Mouse (Mus musculus): Measurements from ENCODE around the gene Serpina1a.
"Not testable (repeated sequence)": the region's sequence is repeated elsewhere in the genome, so short reads cannot be mapped to it uniquely, and the experiment has no call there.

The Serpina1a gene

DNA sequence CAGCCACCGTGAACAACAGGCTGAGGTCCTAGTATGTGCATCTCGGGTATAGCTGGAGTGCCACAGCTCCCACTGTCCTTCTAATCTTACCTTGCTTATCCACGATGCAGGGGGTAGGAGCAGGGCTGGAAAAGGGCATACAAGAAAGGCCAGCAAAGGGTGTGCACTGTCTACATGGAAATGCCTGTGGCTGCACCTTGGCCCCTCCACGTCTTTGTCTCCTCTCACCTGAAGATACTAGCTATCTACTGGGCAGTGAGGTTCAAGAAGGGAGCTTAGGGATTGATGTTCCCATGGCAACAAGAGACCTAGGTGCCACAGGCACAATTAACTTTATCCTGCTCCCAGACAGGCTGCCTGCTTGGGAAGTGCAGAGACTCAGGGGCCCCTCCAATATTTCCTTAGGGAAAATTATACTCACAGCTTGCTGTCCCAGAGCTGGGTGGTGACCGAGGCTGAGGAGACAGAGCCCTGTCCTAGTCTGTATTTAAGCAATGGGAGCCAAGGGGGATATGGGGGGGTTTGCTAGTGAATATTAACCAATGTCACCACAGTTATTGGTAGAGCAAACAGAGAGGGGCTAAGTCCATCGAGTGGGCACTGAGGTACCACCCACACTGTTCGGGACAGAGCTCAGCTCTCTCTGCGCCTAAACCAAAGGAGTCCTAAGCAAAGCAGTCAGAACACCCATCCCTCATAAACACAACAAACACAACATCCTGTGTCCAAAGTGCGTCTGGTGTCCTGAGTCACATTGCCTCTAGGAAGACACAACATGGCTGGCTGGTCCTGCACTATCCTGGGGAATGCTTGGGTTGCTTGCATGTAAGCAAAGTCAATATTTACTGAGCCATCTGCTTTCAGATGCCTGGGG, at the start of gene Serpina1a:
Serpina1a (minus strand) TSS at position 462 of the 874 bp plus-strand sequence.
- in situ Hi-C loops (cut with MboI) = not testable (repeated sequence)

DNA sequence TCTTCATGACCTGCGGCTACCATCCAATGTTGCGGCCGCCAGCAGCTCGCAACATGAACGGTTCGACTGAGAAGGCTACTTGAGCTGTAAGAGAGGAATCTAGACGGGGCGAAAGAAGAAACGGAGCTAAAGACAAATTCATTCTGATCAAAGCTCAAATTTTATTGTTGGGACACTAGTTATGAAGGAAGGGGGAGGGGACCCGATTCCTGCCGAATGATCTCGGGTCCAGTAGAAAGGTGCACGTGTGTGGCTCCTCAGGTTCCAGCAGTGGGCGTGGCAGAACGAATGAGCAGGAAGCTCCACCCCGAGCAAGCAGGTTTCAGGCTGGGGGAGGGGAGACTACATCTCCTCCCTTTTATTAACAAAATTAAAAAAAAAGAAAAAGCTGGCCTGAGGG, 45.8 kb upstream of the Serpina1a start:
- in situ Hi-C loops (cut with MboI) = not testable (repeated sequence)

DNA sequence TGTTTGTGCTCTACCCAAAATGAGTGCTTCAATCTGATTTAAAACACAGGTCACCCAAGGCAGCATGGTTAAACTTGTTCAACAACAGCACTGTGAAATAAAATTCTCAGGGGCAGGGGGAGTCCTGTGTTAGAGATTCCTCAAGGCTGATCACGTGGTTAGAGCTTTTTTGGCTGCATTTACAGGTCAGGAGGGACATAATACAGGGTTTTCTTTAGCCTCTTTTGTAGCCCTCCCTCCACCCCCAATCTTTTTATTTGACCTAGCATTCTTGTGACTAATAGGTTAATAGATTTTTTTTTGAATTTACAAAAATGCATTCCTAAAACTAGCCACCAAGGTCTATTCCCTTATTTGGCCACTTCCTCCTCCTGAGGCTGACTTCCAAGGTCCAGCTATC, 44.4 kb upstream of the Serpina1a start:
- in situ Hi-C loops (cut with MboI) = not testable (repeated sequence)

DNA sequence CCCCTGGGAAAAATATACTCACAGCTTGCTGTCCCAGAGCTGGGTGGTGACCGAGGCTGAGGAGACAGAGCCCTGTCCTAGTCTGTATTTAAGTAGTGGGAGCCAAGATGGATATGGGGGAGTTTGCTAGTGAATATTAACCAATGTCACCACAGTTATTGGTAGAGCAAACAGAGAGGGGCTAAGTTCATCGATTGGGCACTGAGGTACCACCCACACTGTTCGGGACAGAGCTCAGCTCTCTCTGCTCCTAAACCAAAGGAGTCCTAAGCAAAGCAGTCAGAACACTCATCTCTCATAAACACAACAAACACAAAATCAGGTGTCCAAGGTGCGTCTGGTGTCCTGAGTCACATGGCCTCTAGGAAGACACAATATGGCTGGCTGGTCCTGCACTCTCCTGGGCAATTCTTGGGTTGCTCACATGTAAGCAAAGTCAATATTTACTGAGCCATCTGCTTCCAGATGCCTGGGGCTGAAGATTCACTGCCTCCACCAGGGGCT, 41.5 kb upstream of the Serpina1a start, which contains the start of gene Serpina1c:
Serpina1c (minus strand) TSS at position 51 of the 504 bp plus-strand sequence.
- in situ Hi-C loops (cut with MboI) = not testable (repeated sequence)

DNA sequence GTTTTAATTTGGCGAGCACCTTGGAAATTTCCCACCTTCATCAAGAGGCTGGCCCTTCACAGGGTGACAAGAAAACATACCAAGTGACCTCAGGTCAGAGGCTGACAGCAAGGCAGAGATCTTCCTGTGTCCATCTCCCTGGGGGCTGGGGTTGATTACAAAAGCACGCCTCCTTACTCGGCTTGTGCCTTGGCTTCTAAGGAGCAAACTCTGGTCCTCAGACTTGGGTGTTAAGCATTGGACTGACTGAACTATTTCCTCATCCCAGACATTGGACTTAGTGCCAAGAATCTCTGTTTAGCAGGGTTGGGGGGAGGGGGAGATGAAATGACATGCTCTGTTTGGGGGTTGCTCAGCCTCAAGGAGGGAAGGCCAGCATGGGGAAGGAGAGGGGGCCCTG, 38.6 kb upstream of the Serpina1a start:
- in situ Hi-C loops (cut with MboI) = not testable (repeated sequence)

DNA sequence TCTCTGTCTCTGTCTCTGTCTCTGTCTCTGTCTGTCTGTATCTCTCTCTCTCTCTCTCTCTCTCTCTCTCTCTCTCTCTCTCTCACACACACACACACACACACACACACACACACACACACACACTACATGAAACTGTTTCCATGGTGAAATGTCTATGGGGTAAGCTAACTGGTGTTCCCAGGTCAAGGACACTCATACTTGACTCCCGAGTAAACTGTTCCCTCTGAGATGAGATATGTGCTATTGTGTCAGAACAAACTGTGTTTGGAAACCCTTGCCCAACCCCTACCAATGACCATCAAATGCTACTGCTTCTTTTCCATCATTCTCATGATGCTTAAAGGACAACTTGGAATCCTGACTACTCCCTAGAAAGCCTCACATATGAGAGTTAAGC, 3.5 kb upstream of the Serpina1a start:
- in situ Hi-C loops (cut with MboI) = not testable (repeated sequence)

DNA sequence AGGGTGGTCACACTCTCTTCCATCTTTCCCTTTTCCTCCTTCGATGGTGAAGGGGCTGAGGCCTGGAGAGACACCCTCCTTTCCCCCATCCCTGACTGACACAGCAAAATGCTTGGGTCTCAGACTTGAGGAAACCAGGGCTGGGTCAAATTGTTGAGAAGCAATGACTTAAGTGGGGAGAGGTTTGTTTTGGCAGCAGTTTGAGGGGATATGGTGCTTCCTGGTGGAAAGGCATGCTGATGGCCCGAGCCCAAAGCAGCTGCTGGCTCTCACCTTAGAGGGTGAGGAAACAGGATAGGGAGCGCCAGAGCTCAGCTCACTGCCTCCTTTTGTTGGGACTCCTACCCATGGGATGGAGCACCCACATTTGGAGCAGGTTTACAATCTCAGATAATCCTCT, 2.4 kb downstream of the Serpina1a start:
- in situ Hi-C loops (cut with MboI) = no loop called here

DNA sequence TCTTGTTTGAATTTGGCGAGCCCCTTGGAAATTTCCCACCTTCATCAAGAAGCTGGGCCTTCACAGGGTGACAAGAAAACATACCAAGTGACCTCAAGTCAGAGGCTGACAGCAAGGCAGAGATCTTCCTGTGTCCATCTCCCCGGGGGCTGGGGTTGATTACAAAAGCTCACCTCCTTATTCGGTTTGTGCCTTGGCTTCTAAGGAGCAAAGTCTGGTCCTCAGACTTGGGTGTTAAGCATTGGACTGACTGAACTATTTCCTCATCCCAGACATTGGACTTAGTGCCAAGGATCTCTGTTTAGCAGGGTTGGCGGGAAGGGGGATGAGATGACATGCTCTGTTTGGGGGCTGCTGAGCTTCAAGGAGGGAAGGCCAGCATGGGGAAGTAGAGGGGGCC, 2.8 kb downstream of the Serpina1a start:
- in situ Hi-C loops (cut with MboI) = not testable (repeated sequence)

DNA sequence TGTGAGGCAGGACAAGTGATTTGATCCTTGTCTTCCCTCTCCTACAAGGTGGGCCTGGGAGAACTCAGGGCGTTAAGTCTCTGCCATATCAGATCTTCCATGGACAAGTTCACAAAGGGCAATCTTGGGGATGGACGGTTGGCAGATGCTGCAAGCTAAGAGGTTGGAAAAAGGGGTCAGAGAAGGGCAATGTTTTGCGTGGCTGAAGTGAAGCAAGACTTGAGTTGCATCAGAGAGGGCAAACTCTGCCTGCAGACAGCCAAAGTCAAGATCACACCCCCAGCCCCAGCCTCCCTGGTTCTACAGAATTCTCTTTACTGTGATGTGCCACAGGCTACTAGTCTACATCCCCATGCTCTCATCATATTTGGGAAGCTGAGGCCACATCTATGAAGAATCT, 3.8 kb downstream of the Serpina1a start:
- in situ Hi-C loops (cut with MboI) = not testable (repeated sequence)

DNA sequence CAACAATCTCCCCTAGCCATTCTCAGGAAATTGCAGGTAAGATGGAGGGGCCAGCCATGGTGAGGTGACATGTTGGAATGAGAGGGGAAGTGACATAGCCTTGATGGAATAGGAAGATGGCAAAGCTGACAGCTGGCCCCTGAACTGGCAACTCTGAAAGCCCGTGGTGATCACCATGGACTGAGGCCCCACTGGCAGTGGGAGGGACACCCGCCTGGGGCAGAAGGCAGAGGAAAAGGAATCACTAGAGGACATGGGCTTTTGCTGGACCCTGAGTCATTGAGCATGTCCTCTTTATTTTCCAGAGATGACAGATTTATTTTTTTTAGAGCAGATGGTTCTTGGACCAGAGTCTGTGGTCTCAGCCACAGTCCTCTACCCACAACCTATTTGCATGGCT, 10.3 kb downstream of the Serpina1a start:
- in situ Hi-C loops (cut with MboI) = not testable (repeated sequence)

DNA sequence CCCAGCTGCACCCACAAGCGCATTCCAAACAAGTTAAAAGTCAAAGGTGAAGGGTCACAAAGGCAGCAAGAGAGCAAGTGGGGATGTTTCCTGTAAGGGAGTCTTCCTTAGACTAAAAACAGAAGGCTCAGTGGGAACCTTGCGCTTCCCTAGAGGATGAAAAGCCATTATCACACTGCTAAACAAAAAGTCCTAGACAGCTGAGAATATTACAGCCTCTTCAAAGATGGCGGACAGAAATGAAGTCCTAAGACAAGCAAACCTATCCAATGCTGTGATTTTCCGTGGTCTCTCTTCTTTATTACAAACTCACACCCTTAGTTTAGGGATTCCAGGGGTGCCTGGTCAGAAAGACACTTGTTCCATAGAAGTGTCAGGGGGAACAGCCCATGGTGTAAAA, 33.1 kb downstream of the Serpina1a start, which contains the start of gene Serpina1b:
Serpina1b (minus strand) TSS at position 101 of the 400 bp plus-strand sequence.
- in situ Hi-C loops (cut with MboI) = not testable (repeated sequence)

DNA sequence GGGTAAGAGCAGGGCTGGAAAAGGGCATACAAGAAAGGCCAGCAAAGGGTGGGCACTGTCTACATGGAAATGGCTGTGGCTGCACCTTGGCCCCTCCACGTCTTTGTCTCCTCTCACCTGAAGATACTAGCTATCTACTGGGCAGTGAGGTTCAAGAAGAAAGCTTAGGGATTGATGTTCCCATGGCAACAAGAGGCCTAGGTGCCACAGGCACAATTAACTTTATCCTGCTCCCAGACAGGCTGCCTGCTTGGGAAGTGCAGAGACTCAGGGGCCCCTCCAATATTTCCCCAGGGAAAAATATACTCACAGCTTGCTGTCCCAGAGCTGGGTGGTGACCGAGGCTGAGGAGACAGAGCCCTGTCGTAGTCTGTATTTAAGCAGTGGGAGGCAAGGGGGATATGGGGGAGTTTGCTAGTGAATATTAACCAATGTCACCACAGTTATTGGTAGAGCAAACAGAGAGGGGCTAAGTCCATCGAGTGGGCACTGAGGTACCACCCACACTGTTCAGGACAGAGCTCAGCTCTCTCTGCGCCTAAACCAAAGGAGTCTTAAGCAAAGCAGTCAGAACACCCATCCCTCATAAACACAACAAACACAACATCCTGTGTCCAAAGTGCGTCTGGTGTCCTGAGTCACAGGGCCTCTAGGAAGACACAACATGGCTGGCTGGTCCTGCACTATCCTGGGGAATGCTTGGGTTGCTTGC, 35.5 kb downstream of the Serpina1a start:
- in situ Hi-C loops (cut with MboI) = not testable (repeated sequence)

DNA sequence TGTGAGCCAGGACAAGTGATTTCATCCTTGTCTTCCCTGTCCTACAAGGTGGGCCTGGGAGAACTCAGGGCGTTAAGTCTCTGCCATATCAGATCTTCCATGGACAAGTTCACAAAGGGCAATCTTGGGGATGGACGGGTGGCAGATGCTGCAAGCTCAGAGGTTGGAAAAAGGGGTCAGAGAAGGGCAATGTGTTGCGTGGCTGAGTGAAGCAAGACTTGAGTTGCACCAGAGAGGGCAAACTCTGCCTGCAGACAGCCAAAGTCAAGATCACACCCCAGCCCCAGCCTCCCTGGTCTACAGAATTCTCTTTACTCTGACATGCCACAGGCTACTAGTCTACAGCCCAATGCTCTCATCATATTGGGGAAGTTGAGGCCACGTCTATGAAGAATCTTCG, 39.5 kb downstream of the Serpina1a start:
- in situ Hi-C loops (cut with MboI) = not testable (repeated sequence)

All from mature B cell (primary cell).